Mouse (Mus musculus): Measurements from ENCODE around the gene Dicer1. TPM values are rescaled to one million over a fixed set of nuclear protein-coding genes. Genes with fewer than 3 reads are reported as not detected.
"Not testable (repeated sequence)": the region's sequence is repeated elsewhere in the genome, so short reads cannot be mapped to it uniquely, and the experiment has no call there.

The Dicer1 gene
- total RNA-seq, 2 experiments from 2014 or later = 22.3 to 35.2 TPM

- ATAC-seq (replicated peaks; ENCODE audit: low FRiP score, low TSS enrichment, poor library complexity, severe bottlenecking) = no peak
Measured at GRCm38 (mm10) chr12:104743687-104744086, 8.1 kb downstream of the Dicer1 start.

DNA sequence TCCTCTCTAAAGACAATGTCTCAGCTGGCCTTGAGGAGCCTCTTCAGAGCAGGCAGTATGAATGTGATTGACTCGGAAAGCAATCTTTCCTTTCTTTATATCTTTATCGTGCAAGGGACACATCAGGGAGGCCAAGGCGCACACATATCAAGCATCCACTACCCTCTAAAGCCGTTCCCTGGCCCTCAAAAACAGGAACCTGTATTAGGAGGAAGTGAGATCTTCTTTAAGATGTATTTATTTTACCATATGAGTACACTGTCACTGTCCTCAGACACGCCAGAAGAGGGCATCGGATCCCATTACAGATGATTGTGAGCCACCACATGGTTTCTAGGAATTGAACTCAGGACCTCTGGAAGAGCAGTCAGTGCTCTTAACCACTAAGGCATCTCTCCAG, 9.5 kb downstream of the Dicer1 start:
- peak; percentile 32; the same call in 1 of the 2 replicates for ATAC-seq (replicated peaks; ENCODE audit: low FRiP score, low TSS enrichment, poor library complexity, severe bottlenecking)

DNA sequence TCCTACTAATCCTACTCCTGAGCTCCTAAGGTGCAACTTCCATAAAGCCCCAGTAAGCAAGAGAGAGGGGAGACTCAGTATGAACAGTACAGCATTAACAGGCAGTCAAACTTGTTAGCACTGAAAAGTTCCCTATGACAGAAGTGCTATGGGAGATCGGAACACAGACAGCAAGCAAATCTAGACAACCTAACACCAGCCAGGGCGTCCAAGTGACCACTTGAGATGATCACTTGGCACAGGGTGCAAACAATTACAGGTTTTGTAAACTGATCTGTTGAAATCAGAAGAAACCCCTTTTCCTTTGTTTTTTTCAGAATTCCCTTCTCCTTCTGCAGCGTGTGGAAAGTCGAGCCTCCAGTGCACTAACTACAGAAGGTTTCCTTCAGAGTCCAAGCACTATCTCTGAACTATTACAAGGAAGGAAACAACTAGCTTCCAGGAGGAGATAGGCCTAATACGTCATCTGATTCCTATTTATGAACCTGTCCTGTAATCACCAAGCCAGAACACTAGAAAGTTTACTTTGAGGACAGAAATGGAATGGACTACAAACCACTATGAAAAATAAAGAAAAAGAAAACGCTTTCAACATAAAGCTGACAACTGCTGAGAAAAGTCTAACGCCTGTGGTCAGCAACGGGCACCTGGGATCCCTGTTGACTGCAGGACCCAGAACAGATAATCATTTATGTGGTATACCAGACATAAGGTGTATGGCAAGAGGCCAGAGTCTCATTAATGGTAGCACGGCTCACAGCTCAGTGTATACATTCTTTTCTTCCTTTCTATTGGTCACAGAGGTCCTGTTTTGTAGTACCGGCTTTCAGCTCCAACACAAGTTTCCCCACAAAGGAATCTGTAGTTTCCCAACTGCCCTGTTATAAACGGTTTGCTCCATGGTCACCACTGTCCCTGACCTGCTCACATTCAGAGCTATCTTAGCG, 10.6 kb downstream of the Dicer1 start:
- peak; percentile 78 for ATAC-seq (replicated peaks; ENCODE audit: low FRiP score, low TSS enrichment, poor library complexity, severe bottlenecking)

DNA sequence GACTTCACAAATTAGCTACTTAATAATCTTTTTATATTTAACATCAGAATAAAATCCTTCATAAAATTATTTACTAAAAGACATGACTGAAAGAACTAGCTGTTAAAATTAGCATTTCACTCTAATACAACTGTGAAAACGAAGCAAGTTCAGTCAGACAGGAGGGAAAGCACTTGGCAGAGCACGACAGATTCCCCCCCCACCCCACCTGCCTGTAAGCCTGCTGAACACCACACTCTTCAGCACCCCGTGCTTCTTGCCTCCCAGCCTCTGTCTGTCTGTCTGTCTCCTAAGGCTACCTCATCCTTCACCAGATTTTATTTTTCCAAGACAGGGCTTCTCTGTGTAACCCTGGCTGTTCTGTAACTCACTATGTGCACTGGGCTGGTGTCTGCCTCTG, 12.8 kb downstream of the Dicer1 start:
- no peak for ATAC-seq (replicated peaks; ENCODE audit: low FRiP score, low TSS enrichment, poor library complexity, severe bottlenecking)

DNA sequence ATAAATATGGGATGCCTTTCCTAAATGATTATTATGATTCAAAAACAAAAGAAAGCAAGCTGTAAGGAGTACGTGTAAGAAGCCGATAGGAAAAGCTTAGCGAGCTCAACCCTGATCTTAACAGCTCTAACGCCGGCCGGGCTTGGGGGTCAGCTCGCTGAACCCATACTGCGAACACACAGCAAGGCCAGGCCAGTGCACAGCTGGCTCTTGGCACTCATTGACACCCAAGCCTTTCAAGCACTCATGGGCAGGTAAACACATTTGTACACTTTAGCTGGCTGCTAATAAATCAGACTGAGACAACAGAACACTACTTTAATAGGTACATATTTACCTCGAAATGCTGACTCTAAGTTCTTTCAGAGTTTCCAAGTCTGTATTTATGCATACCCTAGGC, 13.3 kb downstream of the Dicer1 start:
- ATAC-seq (replicated peaks; ENCODE audit: low FRiP score, low TSS enrichment, poor library complexity, severe bottlenecking) = no peak

- ATAC-seq (replicated peaks; ENCODE audit: low FRiP score, low TSS enrichment, poor library complexity, severe bottlenecking) = no peak
Measured at GRCm38 (mm10) chr12:104737666-104738065, 14.1 kb downstream of the Dicer1 start.

- peak; percentile 70 for ATAC-seq (replicated peaks; ENCODE audit: low FRiP score, low TSS enrichment, poor library complexity, severe bottlenecking)
Measured at GRCm38 (mm10) chr12:104735993-104736395, 15.8 kb downstream of the Dicer1 start.

DNA sequence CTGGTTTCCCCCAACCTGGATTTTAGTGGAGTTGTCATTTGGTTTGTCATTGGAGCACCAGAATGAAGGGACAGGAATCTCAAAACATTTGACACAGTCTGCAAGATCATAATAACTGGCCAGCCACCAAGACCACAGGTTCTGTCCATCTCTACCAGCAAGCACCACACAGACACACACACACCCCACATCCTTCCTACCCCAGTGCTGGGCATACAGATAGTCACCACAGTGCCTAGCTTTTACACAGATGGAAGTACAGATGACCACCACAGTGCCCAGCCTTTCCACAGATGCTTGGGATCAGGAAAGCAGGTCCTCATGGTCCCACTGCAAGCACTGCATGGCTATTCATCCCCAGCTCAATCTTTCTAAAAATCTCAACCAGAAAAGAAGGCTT, 18.6 kb downstream of the Dicer1 start:
- no peak for ATAC-seq (replicated peaks; ENCODE audit: low FRiP score, low TSS enrichment, poor library complexity, severe bottlenecking)

- ATAC-seq (replicated peaks; ENCODE audit: low FRiP score, low TSS enrichment, poor library complexity, severe bottlenecking) = no peak
Measured at GRCm38 (mm10) chr12:104731782-104732181, 20.0 kb downstream of the Dicer1 start.

DNA sequence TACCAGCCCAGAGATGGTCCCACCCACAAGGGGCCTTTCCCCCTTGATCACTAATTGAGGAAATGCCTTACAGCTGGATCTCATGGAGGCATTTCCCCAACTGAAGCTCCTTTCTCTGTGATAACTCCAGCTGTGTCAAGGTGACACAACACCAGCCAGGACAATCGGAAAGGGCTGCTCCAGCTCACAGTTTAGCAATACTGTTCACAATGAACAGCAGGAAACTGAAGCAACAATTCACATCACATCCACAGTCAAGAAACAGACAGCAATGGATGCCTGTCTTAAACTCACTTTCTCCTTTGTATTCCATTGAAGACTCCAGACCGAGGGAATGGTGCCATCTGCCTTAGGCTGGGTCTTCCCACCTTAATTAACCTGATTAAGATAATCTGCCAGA, 25.3 kb downstream of the Dicer1 start:
- not testable (repeated sequence) for ATAC-seq (replicated peaks; ENCODE audit: low FRiP score, low TSS enrichment, poor library complexity, severe bottlenecking)

GRCm38 (mm10) chr12:104722056-104722455, 29.7 kb downstream of the Dicer1 start:
- no peak for ATAC-seq (replicated peaks; ENCODE audit: low FRiP score, low TSS enrichment, poor library complexity, severe bottlenecking)

GRCm38 (mm10) chr12:104721011-104721410, 30.7 kb downstream of the Dicer1 start:
- no peak for ATAC-seq (replicated peaks; ENCODE audit: low FRiP score, low TSS enrichment, poor library complexity, severe bottlenecking)

DNA sequence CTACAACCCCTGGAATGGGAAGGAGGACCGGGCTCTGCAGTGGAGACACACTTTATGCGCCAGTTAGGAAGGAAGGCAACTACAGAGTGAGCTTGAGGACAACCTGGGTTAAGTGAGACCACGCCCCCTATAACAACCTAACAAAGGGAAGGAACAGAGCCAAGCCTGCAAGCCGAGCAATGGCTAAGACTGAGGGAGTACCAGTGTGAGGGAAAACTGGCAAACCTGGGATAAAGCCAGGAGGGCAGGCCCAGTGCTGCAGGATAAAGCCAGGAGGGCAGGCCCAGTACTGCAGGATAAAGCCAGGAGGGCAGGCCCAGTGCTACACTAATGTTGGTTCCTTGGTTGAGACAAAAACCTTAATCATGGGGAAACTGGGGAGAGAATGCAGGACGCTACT, 32.8 kb downstream of the Dicer1 start:
- ATAC-seq (replicated peaks; ENCODE audit: low FRiP score, low TSS enrichment, poor library complexity, severe bottlenecking) = 0 out of 2 replicates have a peak, but pooled peaks have one; percentile 27

- no peak for ATAC-seq (replicated peaks; ENCODE audit: low FRiP score, low TSS enrichment, poor library complexity, severe bottlenecking)
Measured at GRCm38 (mm10) chr12:104716409-104716808, 35.3 kb downstream of the Dicer1 start.

- no peak for ATAC-seq (replicated peaks; ENCODE audit: low FRiP score, low TSS enrichment, poor library complexity, severe bottlenecking)
Measured at GRCm38 (mm10) chr12:104715453-104715852, 36.3 kb downstream of the Dicer1 start.

GRCm38 (mm10) chr12:104700266-104700665, 51.5 kb downstream of the Dicer1 start:
- ATAC-seq (replicated peaks; ENCODE audit: low FRiP score, low TSS enrichment, poor library complexity, severe bottlenecking) = no peak

GRCm38 (mm10) chr12:104699753-104700152, 52.0 kb downstream of the Dicer1 start:
- 0 out of 2 replicates have a peak, but pooled peaks have one; percentile 36 for ATAC-seq (replicated peaks; ENCODE audit: low FRiP score, low TSS enrichment, poor library complexity, severe bottlenecking)

GRCm38 (mm10) chr12:104695514-104695913, 56.2 kb downstream of the Dicer1 start:
- no peak for ATAC-seq (replicated peaks; ENCODE audit: low FRiP score, low TSS enrichment, poor library complexity, severe bottlenecking)

GRCm38 (mm10) chr12:104692864-104693263, 58.9 kb downstream of the Dicer1 start:
- no peak for ATAC-seq (replicated peaks; ENCODE audit: low FRiP score, low TSS enrichment, poor library complexity, severe bottlenecking)

GRCm38 (mm10) chr12:104690412-104690811, 61.3 kb downstream of the Dicer1 start:
- no peak for ATAC-seq (replicated peaks; ENCODE audit: low FRiP score, low TSS enrichment, poor library complexity, severe bottlenecking)

DNA sequence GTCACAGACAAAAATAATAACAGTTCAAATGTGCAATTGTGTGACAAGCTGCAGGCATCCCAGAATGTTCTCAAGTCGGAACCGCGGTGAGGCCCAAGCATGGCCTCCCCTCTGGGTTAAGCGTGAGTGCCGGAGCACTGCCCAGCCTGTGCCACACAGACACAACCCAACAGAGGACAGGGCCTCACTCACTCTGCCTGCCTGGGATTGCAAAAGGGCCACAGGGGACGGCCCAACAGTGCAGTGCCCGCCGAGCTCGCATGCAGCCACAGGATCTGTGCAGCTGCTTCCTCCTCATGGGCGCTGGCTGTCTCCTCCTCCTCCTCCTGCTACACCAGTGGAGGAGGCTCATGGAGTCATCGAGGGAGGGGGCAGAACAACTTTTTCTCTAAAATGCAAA, 62.9 kb downstream of the Dicer1 start:
- ATAC-seq (replicated peaks; ENCODE audit: low FRiP score, low TSS enrichment, poor library complexity, severe bottlenecking) = no peak
